Mouse (Mus musculus) megakaryocyte, embryonic 14.5 days (primary cell): ENCODE results near the gene Src.

Experiments used
- FLI1 ChIP-seq: IDR thresholded peaks from 2 replicates; pipeline ENCODE4 v1.6.1; 2012; ENCODE audit warnings: low read length, inconsistent platforms, mixed read lengths
- GATA1 ChIP-seq: IDR thresholded peaks from 3 replicates; pipeline ENCODE4 v1.6.1; 2012; ENCODE audit warnings: mixed read lengths, low read length, inconsistent platforms, borderline replicate concordance

GRCm38 (mm10) chr2:157517526-157517925 lies 99.3 kb downstream of the Src start:
- TF ChIP-seq GATA1 (no peak), FLI1 (no peak)
